Mouse (Mus musculus) thymus, adult 2 months (tissue): ENCODE measurements around the gene Asb1.

Experiments
- CTCF ChIP-seq: fragments of 200-500 bp; IDR thresholded peaks from 2 replicates; pipeline ENCODE4 v1.5.1; 2012; ENCODE audit warnings: mild to moderate bottlenecking, control low read depth, low read length, moderate library complexity, borderline replicate concordance; ENCODE audit not compliant: control insufficient read depth, poor library complexity, insufficient read depth; ENCODE audit errors: extremely low read depth
- POLR2A ChIP-seq: fragments of 200-500 bp; IDR thresholded peaks from 2 replicates; pipeline ENCODE4 v1.6.1; 2012; ENCODE audit warnings: mild to moderate bottlenecking, low read length, control low read depth, moderate library complexity; ENCODE audit not compliant: control insufficient read depth, poor library complexity, insufficient read depth; ENCODE audit errors: extremely low read depth

GRCm38 (mm10) chr1:91584969-91585835 lies 44.9 kb downstream of the Asb1 start:
- TF ChIP-seq POLR2A = no peak
- TF ChIP-seq CTCF = no peak
